Mouse (Mus musculus): ENCODE results near the gene Adcy6. TPM values are rescaled to one million over a fixed set of nuclear protein-coding genes. Genes with fewer than 3 reads are reported as not detected.

The Adcy6 gene
- total and polyA plus RNA-seq, 3 experiments = 76.0 to 77.3 TPM; not detected in 1

DNA sequence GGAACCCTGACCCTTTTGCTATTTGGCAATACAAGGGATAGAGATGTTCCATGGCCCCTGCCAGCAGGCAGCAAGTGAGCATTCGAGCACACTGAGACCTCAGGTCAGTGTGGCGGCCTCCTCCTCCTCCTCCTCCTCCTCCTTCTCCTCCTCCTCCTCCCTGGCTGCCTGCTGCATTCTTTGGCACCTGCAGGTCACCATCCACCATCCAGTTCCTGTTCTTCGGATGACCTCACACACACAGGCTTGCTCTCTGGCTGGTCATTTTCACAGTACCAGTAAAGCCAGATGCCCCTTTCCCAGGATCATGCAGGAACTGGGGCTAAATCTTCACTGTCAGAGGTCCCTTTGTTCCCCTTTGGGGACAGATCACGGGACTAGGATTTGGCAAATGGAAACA lies 18.5 kb downstream of the Adcy6 start:
- H3K4me3 ChIP-seq (ENCODE audit: control insufficient read depth in 1 of 2, insufficient read depth in 1 of 2, low read depth in 2 of 2, low read length in 2 of 2) = no peak overlapping the region
- peaks cover 15 to 36% of the 10 kb centered on the region in 2 experiments for H3K36me3 ChIP-seq (ENCODE audit: control insufficient read depth in 1 of 2, insufficient read depth in 2 of 2, low read length in 2 of 2)
- H3K9ac ChIP-seq (ENCODE audit: control insufficient read depth, low read depth, low read length, poor library complexity, severe bottlenecking) = no peak overlapping the region
- DNase-seq (ENCODE audit: low read depth, low spot score) = no peak
- H3K27ac ChIP-seq (ENCODE audit: control insufficient read depth, low read depth, low read length) = no peak overlapping the region
- TF ChIP-seq BHLHE40 (IDR thresholded peaks at IDR 0.05; ENCODE audit: borderline replicate concordance, low read depth, low read length) = no peak
- TF ChIP-seq ZNF384 (IDR thresholded peaks at IDR 0.05; ENCODE audit: low read depth, low read length) = no peak
- no peak for TF ChIP-seq USF2 (IDR thresholded peaks at IDR 0.05; ENCODE audit: borderline replicate concordance in 1 of 2, insufficient read depth in 1 of 2, low read depth in 1 of 2, low read length in 2 of 2)
- TF ChIP-seq MXI1 (IDR thresholded peaks at IDR 0.05; ENCODE audit: low read depth, low read length) = no peak
- no peak for TF ChIP-seq EP300 (IDR thresholded peaks at IDR 0.05; ENCODE audit: low read depth in 1 of 2, low read length in 2 of 2)
- no peak for TF ChIP-seq MEF2A (IDR thresholded peaks at IDR 0.05; ENCODE audit: extremely low read depth, insufficient replicate concordance, low read depth, low read length, poor library complexity, severe bottlenecking)
- TF ChIP-seq RAD21 (IDR thresholded peaks at IDR 0.05; ENCODE audit: low read depth, low read length) = no peak
- TF ChIP-seq ZKSCAN1 (IDR thresholded peaks at IDR 0.05; ENCODE audit: low read depth, low read length) = no peak
- no peaks in the 10 kb centered on the region for H3K27me3 ChIP-seq (ENCODE audit: control insufficient read depth in 1 of 2, insufficient read depth in 2 of 2, low read length in 2 of 2)
- H3K79me2 ChIP-seq (ENCODE audit: control insufficient read depth, insufficient read depth, low read length, poor library complexity) = no peaks in the 10 kb centered on the region
- H3K4me1 ChIP-seq (ENCODE audit: control insufficient read depth in 1 of 2, insufficient read depth in 2 of 2, low read length in 2 of 2) = peaks cover 37% of the 10 kb centered on the region in 2 experiments
- no peaks in the 10 kb centered on the region for H3K9me3 ChIP-seq (replicated peaks; ENCODE audit: insufficient read depth, low read length)

DNA sequence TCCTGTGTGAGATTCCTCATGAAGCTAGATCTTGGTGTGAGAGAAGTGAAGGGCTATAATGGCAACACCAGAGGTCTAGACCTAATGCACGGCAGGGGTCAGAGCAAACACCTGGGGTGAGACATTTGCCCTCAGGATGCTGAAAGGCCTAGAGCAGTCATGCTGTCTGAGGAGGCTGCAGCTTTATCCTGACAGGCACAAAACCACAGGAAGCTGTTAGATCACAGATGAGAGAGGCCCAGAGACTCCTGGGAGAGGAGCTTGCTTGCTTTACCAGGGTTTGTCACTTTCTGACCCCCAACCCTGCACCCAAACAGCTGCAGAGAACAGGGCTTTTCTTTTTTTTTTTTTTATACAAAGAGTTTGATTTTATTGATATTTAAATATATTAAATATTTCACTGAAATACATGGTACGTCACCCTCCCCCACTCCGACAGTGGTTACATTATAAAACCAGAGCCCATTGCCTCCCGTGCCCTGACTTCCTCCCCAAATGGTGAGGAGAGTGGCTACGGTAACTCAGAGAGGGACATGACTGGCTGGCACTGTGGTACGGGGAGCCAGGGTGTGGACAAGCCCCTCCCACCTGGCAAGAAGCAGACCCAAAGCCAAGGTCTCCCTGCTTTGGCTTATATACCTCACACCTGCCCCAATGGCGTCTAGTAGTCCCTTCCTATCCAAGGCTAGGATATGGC lies 20.1 kb downstream of the Adcy6 start:
- H3K4me3 ChIP-seq (ENCODE audit: control insufficient read depth in 1 of 2, insufficient read depth in 1 of 2, low read depth in 2 of 2, low read length in 2 of 2) = no peak overlapping the region
- peak; percentile 71 for DNase-seq (ENCODE audit: low read depth, low spot score)
- no peak overlapping the region for H3K9ac ChIP-seq (ENCODE audit: control insufficient read depth, low read depth, low read length, poor library complexity, severe bottlenecking)
- peak overlapping the region; percentile 51 for H3K27ac ChIP-seq (ENCODE audit: control insufficient read depth, low read depth, low read length)
- H3K79me2 ChIP-seq (ENCODE audit: control insufficient read depth, insufficient read depth, low read length, poor library complexity) = no peaks in the 10 kb centered on the region
- peaks cover 40 to 51% of the 10 kb centered on the region in 2 experiments for H3K4me1 ChIP-seq (ENCODE audit: control insufficient read depth in 1 of 2, insufficient read depth in 2 of 2, low read length in 2 of 2)
- H3K36me3 ChIP-seq (ENCODE audit: control insufficient read depth in 1 of 2, insufficient read depth in 2 of 2, low read length in 2 of 2) = peaks cover 7 to 42% of the 10 kb centered on the region in 2 experiments; a peak in 3 of 4 replicates
- no peaks in the 10 kb centered on the region for H3K27me3 ChIP-seq (ENCODE audit: control insufficient read depth in 1 of 2, insufficient read depth in 2 of 2, low read length in 2 of 2)
- H3K9me3 ChIP-seq (replicated peaks; ENCODE audit: insufficient read depth, low read length) = no peaks in the 10 kb centered on the region
- TF ChIP-seq TBP (IDR thresholded peaks at IDR 0.05; ENCODE audit: low read depth, low read length) = no peak
- no peak for TF ChIP-seq ZC3H11A (IDR thresholded peaks at IDR 0.05; ENCODE audit: low read depth, low read length)
- peak in 1 of 2 experiments; percentile 14; a peak in 1 of 4 replicates for TF ChIP-seq POLR2A (IDR thresholded peaks at IDR 0.05; ENCODE audit: control insufficient read depth in 1 of 2, insufficient read depth in 1 of 2, low read depth in 1 of 2, low read length in 2 of 2, poor library complexity in 1 of 2)
- peak; percentile 36; the same call in 1 of the 2 replicates for TF ChIP-seq HCFC1 (IDR thresholded peaks at IDR 0.05; ENCODE audit: low read depth, low read length)
- 0 out of 2 replicates have a peak, but pooled peaks have one; percentile 23 for TF ChIP-seq USF1 (IDR thresholded peaks at IDR 0.05; ENCODE audit: low read depth, low read length)
- no peak for TF ChIP-seq SMC3 (IDR thresholded peaks at IDR 0.05; ENCODE audit: low read depth, low read length)
- TF ChIP-seq USF2 (IDR thresholded peaks at IDR 0.05; ENCODE audit: borderline replicate concordance in 1 of 2, insufficient read depth in 1 of 2, low read depth in 1 of 2, low read length in 2 of 2) = no peak
- TF ChIP-seq TAL1 (IDR thresholded peaks at IDR 0.05; ENCODE audit: low read length) = peak; percentile 47; the same call in 1 of the 2 replicates
- peak; percentile 76 for TF ChIP-seq MXI1 (IDR thresholded peaks at IDR 0.05; ENCODE audit: low read depth, low read length)
- 0 out of 2 replicates have a peak, but pooled peaks have one; percentile 31 for TF ChIP-seq MYC (IDR thresholded peaks at IDR 0.05; ENCODE audit: low read depth, low read length)
- TF ChIP-seq E2F4 (IDR thresholded peaks at IDR 0.05; ENCODE audit: borderline replicate concordance, low read depth, low read length) = no peak
- peak; percentile 73 for TF ChIP-seq RCOR1 (IDR thresholded peaks at IDR 0.05; ENCODE audit: low read depth, low read length)
- TF ChIP-seq CHD1 (IDR thresholded peaks at IDR 0.05; ENCODE audit: low read depth, low read length) = no peak
- peak; percentile 76 for TF ChIP-seq SIN3A (IDR thresholded peaks at IDR 0.05; ENCODE audit: low read length)
- peak; percentile 77 for TF ChIP-seq ETS1 (IDR thresholded peaks at IDR 0.05; ENCODE audit: low read depth, low read length)
- TF ChIP-seq GATA1 (IDR thresholded peaks at IDR 0.05; ENCODE audit: low read depth, low read length) = peak; percentile 44; the same call in 1 of the 2 replicates
- TF ChIP-seq ZKSCAN1 (IDR thresholded peaks at IDR 0.05; ENCODE audit: low read depth, low read length) = no peak
- 0 out of 2 replicates have a peak, but pooled peaks have one; percentile 19 for TF ChIP-seq MYB (IDR thresholded peaks at IDR 0.05; ENCODE audit: low read depth, low read length)
- no peak for TF ChIP-seq GABPA (IDR thresholded peaks at IDR 0.05; ENCODE audit: low read depth, low read length)
- TF ChIP-seq MAFK (IDR thresholded peaks at IDR 0.05; ENCODE audit: borderline replicate concordance, low read depth, low read length) = no peak
- peak; percentile 80 to 86 for TF ChIP-seq EP300 (IDR thresholded peaks at IDR 0.05; ENCODE audit: low read depth in 1 of 2, low read length in 2 of 2)
- TF ChIP-seq POLR2AphosphoS2 (IDR thresholded peaks at IDR 0.05; ENCODE audit: low read length) = no peak
- peak; percentile 32; the same call in 1 of the 2 replicates for TF ChIP-seq MAX (IDR thresholded peaks at IDR 0.05; ENCODE audit: low read length)
- peak; percentile 64; the same call in 1 of the 2 replicates for TF ChIP-seq ZNF384 (IDR thresholded peaks at IDR 0.05; ENCODE audit: low read depth, low read length)
- TF ChIP-seq TCF12 (IDR thresholded peaks at IDR 0.05; ENCODE audit: low read depth, low read length) = peak; percentile 73; the same call in 1 of the 2 replicates
- TF ChIP-seq KAT2A (conservative IDR thresholded peaks at IDR 0.05; ENCODE audit: low read depth, low read length) = no peak
